Mouse (Mus musculus): ENCODE measurements around the gene Ypel5.

Ypel5 gene

DNA sequence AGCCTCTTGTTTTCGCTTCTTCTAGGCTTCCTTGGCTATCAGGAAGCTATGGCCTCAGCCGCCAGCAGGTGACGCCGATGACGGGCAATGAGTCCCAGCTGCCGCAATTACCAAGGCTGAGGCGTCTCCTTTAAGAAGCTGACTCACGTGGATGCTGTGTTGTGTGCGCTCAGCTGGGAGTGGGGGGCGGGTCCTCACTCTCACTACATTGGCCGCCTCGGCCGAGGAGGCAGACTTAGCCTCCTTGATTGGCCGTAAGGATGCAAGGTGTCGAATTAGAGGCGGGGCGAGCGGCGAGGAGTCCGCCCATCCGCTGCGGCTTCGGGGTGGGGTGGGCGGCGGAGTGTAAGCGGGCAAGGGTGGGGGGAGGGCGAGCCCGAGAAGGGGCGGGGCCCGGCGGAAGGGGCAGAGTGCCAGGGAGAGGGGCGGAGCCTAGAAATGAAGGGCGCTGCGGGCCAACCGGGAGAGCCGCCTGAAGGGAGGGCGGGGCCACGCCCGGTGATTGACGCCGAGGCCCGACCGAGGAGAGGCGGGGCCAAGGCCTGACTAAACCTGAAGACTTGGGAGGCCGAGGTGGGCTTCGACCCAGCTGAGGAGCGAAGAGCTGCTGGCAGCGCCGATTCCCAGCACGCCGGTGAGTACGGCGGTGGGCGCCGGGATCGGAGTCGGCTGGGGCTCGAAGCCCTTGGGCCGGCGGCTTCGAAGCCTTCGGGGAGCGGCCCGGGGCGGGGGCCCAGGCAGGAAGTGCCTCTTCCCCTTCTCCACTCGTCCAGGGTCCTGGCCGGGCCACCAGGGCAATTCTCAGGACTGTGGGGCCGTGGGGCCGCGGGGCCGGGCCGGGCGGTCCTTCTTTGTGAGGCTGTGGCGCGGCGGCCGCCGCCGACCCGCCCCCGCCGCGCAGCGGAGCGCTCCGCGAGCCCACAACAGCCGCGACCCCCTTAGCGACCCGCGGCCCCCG lies at the start of gene Ypel5:
TSS of gene Ypel5 (plus strand) at position 296 of the 958 bp plus-strand sequence.
- peak; percentile 99 for DNase-seq (ENCODE audit: low read depth, low spot score)

DNA sequence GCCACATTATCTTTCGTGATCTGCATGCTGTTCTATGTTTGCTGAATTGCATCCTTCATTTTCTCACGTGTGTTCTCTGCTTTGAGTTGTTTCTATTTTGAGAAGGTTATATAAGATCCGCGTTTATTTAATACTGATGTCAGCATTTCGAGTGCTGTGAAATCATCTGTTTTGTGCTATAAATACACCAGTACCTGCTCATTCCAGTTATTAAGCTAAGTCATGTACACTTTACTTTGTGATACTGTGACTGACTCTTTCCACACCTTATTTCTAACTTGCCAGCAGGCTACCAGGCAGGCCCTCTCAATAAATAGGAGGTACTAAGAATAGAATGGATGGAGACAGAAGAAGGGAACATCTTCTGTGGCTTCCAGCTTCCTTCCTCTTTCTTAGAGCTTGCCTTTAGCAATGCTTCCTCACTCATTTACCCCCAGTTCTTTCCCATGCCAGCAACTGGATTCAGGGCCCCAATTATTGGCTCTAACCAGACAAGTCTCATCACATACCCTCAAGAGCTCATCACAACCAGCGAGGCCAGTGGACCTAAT lies 48.3 kb upstream of the Ypel5 start:
- DNase-seq (ENCODE audit: low read depth, low spot score) = no peak

DNA sequence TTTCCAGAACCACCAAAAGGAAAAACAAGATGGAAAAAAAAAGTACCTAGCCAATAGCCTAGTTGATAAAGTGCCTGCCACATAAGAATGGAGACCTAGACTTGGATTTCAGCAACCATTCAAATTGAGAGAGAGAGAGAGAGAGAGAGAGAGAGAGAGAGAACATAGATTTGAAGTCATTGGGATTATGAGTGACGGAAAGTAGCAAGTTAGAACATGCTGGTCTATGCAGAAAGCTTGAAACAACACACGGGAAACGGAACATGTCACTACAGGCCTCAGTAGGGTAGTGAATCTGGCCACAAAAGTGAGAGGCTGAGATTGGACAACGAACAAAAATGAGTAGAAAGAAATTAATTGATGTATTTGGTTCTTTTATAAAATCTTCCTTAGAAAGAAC lies 43.0 kb upstream of the Ypel5 start:
- DNase-seq (ENCODE audit: low read depth, low spot score) = no peak

DNA sequence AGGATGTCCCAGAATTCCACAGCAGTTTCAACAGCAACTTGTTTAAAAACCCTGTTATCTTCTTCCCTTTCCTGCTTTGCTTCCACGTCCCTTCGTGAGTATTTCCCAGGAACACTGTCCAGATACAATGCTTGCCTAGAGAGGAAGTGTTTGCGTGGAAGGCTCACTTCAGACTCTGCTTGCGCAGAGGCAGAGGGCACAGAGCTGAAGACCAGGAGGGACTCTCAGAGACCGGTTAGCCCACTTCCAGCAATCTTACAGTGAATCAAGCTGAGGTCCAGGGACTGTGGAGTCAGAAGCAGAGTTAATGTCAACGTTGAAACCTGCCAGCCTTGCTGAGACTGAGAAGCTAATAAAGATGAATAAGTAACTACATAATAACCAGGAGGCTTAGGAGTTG lies 41.6 kb upstream of the Ypel5 start:
- DNase-seq (ENCODE audit: low read depth, low spot score) = no peak

DNA sequence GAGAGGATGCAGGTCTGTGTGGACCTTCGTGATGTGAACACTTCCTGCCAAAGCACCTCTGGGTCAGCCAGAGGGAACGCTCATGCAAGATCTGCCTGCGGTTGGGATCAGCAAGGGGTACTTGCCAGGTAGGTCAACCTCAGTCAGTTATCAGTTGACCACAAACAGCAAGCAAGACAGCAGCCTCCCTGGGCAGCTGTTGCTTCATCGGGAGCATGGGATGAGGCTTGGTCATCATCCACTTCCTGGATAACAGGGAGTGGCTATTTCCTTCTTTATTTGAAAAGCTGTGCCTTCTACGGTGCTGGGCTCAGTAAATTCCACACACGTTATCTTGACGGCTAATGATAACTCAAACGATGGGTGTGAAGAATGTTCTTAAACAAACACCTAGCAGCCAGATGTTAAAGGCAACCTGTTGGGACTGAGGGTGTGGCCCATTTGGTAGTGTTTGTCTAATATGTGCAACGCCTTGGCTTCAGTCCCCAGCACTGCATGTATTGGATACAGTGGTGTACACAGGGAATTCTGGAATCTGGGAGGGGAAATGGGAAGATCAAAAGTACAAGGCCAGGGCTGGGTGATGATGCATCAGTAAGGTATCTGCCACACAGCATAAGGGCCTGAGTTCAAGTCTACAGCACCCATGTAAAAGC lies 40.7 kb upstream of the Ypel5 start:
- no peak for DNase-seq (ENCODE audit: low read depth, low spot score)

DNA sequence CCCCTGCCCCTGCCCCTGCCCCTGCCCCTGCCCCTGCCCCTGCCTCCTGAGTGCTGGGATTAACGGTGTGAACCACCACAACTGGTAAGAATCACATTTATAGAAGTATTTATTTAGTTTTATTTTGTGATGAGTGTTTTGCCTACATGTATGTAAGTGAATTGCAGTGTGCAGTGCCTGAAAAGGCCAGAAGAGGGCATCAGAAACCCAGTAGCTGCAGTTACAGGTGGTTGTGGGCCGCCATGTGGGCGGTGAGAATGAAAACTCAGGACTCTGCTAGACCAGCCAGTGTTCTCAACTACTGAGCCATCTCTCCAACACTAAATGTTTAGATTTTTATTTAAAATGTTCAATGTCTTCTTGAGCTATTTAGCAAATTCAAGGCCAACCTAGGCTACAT lies 39.7 kb upstream of the Ypel5 start:
- peak; percentile 21 for DNase-seq (ENCODE audit: low read depth, low spot score)

DNA sequence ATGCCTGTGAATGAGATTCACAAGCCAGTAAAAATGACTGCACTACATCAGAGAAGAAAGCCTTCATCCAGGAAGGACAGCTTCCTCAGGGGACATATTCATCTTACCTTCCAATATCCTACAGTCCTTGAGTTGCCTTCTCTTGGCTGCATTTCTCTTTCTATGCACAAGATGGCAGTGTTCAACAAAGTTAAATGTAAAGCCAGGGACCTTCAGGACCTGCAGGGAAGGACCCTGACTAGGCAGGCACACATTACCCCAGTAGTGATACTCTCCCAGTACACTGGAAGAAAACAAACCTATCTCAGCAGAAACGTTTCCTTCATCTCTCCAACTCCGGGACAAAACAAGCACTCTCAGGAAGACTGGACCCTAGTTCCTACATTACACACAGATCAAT lies 38.4 kb upstream of the Ypel5 start:
- DNase-seq (ENCODE audit: low read depth, low spot score) = peak; percentile 78

DNA sequence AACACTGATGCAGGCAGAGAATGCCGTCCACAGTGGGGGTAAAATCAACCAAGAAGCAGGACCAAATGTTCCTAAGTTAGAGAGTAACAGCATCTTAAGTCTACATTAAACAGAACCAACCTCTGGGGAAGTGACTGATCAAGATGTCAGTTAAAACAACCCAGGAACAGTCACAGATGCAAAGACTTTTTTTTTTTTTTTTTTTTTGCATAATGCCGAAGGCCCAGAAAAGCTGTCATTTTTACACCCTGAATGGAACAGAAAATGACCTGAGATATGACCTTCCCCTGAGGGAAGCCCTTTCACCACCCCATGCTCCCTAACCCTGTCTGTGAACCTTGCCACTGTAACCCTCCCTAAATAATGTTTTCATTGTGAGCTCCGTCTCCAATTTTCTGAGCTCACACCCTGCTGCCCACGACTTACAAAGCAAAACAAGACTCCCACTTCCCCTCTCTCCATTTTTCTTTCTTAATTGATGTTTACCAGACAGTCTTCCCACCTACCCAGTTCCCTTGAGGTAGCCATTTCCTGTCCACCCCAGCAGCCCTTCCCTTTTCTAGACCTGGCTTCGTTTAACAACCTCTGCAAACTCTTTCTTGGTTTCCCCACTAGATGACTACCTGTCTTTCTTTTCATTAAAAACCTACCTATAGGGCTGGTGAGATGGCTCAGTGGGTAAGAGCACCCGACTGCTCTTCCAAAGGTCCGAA lies 26.2 kb upstream of the Ypel5 start:
- no peak for DNase-seq (ENCODE audit: low read depth, low spot score)

DNA sequence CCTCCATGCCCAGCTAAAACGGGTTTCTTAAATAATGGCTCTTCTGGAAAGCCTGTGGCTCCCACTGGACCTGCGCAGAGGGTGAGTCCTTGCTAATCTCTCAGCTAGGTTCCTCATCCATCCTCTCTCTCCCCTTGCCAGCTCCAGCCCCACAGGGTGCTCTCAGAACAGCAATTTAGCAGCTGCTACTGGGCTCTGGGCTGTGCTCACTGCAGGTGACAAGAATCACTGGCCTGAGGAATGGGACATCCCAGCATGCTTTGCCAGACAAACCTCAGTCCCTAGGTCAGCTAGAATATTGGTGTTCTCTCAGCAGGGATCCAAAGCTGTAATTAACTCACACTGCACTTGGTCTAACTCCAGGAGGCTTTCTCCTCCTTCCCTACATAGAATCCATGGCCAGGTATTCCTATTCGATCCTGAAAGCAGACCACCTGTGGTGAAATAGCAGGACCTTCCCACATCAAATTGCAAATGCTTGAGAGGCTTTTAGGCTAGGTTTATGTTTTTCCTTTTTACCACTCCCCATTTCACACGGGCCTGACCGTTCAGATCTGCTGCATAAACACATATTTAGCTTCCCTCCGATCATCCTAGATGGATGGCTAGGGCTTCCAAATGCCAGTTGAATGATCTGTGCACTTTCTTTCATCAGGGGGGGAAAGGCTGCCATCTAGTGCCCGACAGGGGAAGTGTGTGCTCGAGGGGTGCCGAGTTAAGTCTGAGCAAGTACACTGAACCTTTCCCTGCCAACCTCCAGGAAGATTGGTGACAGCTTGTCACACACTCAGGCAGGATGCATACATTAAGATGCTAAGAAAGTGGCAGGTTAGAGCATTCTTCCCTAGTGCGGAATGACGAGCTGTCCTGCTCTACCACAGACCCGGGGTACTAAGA lies 22.6 kb upstream of the Ypel5 start:
- peak; percentile 76 for DNase-seq (ENCODE audit: low read depth, low spot score)

DNA sequence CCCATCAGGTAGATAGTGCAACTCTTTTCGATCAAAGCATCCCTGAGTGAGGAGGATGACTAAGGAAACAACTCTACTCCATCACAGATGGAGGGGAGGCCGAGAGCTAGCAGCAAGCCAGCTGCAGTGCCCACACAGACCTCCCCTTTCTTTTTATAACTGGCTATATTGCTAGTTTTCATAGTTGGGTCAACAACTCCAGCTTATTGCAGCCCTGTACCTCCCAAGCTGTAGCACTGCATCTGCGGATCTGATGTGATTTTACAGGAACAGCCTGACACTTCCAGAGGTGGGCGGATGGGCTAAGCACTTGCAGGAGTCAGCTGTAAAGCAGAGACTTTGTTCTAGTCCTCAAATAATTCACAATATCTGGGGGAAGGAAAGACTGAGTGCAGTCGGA lies 18.7 kb upstream of the Ypel5 start:
- no peak for DNase-seq (ENCODE audit: low read depth, low spot score)

DNA sequence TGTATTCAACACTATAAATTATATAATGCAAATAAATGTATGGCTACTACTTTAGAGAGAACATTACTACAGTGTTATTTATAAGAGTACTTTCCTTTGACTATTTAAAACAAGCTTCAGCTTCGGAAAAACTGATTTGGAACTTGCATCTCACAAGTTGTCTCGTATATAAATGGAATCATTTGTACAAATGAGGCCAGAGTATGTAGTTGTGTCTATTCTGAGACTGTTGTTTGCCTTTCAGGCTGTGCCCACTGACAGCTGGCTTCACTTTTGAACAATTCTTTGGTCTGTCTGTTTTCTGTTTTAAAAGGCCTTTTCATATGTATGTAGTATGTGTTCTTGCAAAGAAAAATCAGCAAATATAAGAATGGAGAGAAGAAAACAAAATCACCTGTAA lies 16.5 kb upstream of the Ypel5 start:
- no peak for DNase-seq (ENCODE audit: low read depth, low spot score)

DNA sequence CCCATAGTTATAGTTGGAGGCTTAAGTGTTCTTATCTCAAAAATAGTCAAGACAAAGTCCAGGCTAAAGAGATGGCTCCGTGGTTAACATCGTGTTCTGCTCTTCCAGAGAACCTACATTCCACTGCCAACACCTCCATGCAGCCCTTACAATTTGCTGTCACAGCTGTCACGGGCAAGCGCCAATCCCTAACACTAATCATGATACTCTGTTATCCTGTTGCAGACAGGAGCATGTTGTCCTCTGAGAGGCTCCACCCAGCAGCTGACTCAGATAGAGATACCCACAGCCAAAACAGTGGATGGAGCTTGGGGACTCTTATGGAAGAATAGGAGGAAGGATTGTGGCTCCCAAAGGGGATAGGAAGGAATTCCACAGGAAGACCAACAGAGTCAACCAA lies 15.8 kb upstream of the Ypel5 start:
- DNase-seq (ENCODE audit: low read depth, low spot score) = peak; percentile 21

DNA sequence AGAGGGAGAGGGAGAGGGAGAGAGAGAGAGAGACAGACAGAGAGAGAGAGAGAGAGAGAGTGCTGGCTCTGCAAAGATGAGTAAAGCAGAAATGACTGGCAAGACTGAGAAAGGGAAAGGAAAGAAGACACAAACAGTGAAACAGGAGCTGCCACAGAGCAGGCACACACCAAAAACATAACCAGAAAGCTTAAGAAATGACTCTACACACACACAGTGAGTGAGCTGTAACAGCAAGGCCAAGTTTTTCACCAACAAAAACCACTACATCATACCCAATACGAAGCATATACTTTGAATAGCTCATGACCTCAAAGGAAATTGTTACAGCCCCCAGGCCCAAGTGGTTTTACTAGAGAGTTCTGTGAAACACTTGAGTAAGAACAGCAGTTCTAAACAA lies 14.3 kb upstream of the Ypel5 start:
- no peak for DNase-seq (ENCODE audit: low read depth, low spot score)

DNA sequence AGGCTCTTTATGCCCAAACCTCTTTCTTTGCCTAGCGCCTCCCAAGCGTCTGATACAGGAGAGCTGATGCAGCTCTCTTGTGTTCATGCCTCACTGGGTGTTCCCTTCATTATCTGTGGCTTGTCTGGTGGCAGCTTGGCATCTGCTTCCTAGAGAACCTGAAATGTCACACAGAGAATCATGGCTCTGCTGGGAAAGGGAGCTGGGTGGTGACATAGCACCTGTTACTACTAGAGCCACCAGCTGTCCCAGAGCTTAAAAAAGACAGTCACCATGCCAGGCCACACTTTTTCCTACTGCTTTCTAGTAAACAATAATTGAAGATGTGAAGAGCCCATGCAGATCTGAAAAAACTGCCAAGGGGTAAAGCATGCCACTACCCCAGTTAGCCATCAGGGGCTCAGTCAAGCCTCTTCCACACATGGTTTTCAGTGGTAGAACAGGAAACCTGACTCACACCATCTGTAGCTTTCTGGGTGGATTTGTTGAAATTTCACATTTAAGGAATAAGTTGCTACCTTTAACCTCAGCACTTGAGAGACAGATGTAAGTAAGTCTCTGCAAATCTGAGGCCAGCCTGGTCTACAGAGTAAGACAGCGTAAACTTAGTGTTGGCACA lies 9.2 kb upstream of the Ypel5 start:
- peak; percentile 31 for DNase-seq (ENCODE audit: low read depth, low spot score)

DNA sequence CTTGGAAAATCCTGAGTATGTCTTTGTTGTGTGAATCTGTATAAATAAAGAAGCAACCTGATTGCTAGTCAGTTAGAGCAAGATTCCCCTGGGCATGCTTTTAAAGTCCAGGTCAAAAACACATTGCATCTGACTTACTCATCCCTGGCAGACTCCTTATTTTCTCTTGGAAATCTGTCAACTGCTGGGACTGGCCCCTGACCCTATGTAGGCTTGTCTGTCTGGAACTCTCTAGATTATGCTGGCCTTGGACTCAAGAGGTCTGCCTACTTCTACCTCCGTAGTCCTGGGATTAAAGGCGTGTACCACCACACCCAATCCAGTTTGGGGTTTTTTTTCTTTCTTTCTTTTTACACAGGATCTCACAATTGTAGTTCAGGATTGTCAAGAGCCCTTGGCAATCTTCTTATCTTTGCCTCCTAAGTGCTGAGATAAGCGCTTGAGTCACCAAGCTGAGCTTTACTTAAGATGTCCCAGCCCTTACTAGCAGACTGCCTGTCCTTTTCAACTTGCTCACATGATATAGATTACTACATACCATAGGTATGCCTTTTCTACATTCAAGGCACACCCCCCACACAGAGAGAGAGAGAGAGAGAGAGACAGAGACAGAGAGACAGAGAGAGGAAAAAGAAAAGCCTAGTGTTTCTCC lies 8.1 kb upstream of the Ypel5 start:
- peak; percentile 60 for DNase-seq (ENCODE audit: low read depth, low spot score)

DNA sequence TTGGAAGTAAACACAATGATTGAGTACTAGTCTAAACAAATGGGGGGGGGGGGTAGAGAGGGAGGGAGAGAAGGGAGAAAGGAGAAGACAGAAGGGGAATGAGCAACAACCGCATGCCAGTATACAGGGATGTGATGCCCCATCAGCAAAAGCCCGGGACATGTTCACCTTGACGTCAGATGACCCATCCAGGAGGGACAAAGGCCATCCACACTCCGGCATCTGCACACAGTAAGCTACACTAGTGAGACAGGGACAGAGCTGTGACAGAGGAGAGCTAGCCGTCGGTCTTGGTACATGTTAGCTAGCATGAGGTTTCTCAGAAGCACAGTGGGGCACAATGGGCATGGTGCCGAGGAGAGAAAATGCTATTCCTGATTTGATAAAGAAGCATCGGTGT lies 7.6 kb upstream of the Ypel5 start:
- DNase-seq (ENCODE audit: low read depth, low spot score) = no peak

DNA sequence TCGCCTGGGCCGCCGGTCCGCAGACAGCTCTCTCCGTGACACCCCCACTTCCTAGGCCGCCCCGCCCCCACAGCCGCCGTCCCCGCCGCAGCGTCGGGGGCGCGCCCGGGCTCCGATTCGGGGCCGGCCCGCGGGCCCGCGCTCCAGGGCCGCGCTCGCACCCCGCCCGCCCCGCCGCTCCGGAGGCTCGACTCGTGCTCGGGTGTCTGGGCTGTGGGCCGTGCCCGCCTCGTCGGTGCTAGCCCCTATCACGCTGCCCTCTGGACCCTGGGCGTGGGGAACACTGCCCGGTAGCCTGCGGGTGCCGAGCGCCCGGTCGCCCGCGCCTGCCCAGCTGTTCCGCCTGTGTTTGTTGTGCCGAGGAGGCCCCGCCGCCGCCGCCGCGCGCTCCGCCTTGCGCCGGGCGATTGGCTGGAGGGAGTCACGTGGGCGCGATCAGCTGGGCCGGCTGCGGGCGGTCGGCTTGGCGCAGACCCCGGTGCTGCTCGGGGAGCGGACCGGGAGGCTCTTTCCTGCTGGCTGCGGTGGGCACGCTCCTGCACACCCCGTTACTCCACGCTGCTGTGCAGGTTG lies 973 bp downstream of the Ypel5 start:
- peak; percentile 82 for DNase-seq (ENCODE audit: low read depth, low spot score)

DNA sequence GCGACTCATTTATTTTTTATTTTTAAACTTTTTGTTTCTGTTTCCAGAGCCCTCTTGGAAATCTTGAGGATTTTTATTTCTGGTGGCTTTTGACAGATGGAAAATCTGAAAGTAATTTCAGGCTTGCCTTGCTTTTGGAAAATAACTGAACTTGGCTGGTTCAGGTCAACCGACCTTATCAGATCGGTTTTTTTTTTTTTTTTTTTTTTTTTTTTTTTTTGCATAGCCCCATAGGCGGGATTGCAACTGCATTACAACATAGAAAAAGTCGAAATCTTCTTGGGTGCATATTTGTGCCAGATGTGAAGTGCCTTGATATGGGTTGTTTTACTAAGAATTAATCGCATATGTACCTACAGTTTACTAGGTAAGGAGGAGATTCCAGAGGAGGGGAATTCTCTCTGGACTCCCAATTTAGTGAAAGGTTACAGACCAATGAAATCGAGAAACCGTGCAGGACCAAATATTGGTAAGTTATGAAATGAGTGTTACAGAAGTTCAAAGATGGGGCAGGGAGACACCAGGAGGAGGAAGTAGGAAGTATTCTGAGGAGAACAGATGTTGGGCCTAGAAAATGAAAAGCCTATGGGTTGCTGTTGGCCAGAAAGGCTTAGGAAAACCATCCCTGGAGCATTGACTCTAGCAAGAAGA lies 1.7 kb downstream of the Ypel5 start:
- peak; percentile 74 for DNase-seq (ENCODE audit: low read depth, low spot score)

DNA sequence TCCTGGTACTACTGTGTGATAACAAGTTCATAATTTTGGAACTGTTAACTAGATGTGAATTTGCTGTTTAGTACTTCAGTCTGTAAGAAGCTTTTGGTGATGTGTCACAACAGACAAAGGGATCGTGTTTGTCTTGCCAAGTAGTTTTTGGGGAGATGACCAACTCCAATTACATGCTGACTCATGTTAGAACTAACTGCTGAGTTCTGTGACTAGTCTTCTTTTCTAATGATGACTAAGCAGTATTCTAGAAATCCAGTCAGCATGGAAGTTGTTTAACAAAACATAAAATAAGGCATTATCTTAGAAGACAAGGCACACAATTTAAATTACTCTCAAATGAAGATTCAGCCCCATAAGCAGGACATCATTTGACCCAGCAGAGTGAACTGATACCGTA lies 2.7 kb downstream of the Ypel5 start:
- peak; percentile 93 for DNase-seq (ENCODE audit: low read depth, low spot score)
